Mouse (Mus musculus): ENCODE data around the gene Top3b.
"Not testable (repeated sequence)": the region's sequence is repeated elsewhere in the genome, so short reads cannot be mapped to it uniquely, and the experiment has no call there.

Gene Top3b

DNA sequence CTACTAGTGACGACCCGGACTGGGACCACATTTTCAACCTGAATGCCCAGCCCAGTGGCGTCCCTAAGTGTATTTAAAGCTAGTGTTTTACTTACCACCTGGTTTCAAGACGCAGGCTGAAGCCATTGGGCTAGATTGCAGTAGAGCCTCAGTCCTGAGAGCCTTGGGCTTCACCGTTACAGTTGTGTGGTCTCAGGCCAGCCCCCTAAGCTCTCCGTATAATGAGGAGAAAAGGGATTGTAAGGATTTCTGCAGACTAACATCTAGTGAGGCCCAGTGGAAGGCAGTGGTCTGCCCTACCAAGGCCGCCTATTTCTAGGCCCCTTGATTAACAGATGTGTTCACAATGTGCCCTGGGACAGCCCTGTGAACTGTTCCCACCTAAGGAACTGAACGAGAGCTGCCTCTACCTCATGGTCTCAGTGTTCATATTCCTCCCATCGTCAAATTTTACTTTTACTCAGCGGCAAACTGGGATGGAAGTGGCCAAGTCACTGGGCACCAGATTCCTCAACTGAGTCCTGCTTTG is 26.6 kb downstream of the Top3b start:
- DNase-seq (ENCODE audit: low read depth, low spot score), result no peak

DNA sequence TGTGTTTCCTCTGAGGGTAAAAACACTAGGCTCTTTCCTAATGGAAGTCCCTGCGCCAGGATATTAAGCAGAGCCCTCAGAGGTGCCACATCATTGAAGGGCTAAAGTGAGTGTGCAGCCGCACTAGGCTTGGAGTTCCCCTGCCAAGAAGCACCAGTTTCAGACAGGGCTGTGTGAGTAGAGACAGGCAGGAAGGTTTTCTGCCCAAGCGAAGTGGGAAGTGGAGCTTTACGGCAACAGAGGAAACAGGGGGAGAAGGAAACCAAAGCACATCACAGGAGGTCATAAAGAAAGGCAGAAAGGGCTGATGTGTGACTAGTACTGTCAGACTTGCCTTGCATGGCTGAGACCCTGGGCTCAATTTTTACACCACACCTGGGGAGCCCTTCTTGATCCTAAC is 31.8 kb downstream of the Top3b start:
- no peak for DNase-seq (ENCODE audit: low read depth, low spot score)

DNA sequence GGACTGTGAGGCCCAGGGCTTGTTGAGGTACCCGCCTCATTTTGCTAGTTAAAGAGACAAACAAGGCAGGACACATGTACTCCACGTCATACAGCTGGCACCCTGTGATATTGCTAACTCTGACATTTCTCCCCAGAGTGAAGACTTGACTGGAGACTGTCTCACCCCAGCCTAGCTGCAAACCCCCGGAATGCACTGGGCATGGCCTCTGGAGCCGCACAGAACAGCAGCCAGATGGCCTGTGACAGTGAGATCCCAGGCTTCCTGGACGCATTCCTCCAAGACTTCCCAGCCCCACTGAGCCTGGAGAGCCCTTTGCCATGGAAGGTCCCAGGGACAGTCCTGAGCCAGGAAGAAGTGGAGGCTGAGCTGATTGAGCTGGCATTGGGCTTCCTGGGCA is 32.7 kb downstream of the Top3b start:
- DNase-seq (ENCODE audit: low read depth, low spot score), result no peak

DNA sequence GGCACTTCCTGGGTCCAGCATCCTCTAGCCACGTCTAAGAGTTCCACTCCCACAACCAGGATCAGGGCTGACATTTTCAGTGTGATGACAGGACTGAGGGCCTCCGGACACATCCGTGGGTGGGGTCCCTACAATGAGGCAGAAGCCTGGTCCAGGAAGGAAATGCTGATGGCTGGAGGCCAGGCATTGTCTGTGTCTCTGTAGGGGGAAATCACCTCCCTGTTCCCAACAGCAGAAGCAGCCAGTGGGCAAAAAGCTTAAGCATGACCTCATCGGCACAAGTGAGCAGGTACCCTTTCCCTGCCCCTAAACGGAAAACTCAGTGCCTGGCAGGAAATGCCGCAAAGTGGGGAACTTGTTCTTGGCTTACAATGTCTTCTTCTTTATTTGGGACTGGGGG is 37.3 kb downstream of the Top3b start:
- DNase-seq (ENCODE audit: low read depth, low spot score), result no peak

DNA sequence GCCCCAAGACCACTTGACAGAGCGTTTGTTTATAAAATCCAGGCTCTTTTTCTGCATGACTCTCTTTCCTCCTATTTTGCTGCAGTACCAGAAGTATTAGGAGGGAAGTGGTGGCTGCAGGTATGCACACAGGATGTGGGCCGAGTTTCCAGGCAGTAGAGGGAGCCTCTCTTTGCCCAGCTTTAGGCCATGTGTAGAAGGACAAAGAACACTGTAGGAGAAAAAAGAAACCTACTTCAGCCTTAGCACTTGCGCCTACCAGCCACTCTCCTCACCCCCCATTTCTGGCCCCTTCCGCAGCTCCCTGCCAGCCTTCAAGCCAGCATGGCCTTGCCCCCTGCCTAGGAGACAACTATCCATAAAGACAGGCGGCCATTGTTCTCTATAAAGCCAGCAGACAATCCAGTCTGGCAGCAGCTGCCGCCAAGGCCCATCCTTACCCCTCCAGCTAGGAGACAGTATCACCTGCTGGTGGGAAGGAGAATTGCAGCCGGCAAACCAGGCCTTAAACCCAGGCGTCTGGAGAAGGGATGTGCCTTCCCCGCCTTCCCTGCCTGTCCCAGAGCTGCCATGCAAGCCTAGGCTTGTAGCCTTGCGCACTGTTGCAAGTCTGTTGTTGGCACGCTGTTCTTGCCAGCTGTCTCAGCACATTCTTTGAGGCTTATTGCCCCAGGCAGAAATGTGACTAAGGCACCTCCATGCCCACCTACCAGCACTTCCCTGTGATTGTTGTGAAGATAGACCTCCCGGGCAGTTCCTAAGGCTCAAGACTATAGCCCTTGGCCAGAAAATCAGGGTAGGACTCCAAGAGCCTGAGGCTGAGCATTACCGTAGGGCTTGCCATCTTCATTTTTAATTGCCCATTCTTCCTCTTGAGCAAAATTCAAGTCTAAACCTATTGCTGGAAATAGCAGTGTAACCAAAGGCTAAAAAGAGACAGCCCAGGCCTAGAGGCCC is 41.4 kb downstream of the Top3b start:
- DNase-seq (ENCODE audit: low read depth, low spot score), result peak; percentile 66

DNA sequence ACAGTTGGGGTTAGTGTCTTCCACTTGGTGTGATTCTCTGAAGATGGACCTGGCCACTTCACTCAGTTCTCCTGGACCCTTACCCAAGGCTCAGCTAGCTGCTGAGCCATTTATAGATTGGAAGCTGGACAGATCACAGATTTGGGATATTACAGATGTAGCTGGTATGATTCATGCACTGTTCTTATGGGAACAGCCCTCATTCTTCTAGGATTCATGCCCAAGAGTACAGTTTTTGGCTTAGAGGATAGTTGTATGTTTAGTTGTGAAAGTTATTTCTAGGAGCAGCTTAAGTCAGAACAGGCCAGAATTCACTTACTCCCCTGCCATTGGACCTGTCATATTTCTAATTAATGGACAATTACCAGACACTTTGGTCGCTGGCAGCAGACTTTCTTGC is 42.9 kb downstream of the Top3b start:
- DNase-seq (ENCODE audit: low read depth, low spot score), result no peak

DNA sequence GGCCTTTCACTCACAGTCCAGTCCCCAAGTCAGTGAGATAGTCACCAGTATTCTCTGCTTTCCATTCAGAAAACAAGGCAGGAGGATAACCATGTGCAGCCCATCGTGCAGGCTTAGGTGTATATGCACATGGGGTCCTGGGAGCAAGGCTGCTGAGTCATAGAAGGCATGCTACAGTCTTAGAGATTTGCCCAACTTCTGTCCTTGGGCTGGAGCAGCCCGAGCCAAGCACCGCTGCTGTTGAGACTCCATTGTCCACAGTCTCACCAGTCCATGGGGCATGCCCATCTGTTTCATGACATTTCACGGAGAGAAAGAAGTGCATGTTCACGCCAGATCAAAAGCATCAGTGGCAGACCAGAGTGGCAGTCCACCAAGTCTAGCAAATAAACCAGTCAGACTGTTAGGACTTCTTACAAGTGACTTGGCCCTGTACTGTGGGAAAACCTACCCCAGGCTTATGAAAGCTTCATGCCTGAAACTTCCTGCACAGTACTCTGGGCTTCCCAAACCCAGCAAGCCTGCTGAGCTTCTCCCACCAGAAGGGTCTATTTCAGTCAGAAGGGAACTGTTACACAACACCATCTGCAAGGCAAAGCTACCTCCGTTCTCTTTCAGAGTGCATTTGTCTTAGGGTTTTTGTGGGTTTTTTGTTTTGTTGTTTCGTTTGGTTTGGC is 48.0 kb downstream of the Top3b start:
- DNase-seq (ENCODE audit: low read depth, low spot score), result no peak

DNA sequence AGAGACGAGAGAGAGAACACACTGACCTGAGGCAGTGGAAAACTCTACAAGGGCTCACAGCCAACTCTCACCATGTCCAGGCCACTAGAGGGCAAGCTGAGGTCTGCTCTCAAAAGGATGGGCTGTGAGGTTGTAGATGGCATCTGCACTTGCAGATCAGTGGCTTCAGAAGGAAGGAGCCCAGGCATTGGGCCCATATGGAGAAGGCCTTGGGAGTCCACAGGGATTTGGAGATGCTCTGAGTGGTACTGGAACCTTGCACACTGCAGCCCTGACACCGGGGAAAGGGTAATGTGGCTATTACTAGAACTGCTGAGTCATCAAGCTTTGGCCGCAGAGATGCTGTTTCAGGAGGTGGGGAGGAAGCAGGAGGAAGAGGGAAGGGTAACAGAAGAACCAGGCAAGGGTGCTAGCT is 50.5 kb downstream of the Top3b start:
- DNase-seq (ENCODE audit: low read depth, low spot score), result no peak

DNA sequence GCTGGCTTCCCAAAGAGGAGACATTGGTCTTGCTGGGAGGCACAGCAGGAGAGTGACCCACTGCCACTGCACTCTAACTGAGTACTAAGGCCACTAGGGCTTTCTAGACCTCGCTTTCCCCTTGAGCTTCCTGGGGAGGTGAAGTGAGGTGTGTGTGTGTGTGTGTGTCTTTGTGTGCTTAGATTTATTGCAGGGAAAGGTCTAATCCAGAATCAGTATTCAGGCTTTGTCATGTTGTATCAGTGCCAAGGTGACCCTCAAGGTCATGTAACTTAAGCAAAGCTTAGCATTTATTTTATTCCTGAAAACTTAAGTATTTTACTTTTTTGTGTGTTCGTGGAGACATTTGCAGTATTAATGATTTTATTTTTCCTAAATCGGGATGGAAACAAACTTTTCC is 53.9 kb downstream of the Top3b start:
- no peak for DNase-seq (ENCODE audit: low read depth, low spot score)

DNA sequence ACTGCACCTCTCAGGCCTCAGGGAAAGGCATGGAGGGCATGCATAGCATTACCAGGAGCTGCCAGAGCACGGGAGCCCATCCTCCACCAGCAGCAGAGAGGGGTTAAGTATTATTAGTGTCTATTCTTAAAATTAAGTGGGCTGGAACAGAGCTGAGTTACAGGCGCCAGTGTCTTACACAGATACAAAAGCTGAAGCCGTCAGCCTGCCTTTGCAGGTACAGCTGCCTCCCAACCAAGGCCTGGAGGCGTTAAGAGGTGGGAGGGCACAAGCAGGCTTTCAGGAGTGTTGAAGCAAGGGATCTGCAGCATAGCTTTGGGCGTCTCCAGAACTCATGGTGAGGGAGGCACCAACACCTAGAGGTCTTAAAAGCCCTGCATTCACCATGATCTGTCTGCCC is 56.0 kb downstream of the Top3b start:
- no peak for DNase-seq (ENCODE audit: low read depth, low spot score)

DNA sequence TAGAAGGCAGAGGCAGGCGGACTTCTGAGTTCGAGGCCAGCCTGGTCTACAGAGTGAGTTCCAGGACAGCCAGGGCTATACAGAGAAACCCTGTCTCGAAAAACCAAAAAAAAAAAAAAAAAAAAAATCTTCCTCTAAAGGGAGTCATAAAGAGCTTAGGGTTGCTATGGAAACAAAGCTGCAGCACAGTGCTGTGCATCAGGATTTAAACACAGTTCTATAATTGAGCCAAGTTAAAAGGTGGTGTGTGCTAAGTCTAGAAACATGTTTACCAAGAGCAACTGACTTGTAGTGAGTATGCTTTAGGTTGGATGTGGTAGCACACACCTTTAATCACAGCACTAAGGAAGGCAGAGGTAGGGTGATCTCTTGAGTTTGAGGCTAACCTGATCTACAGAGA is 58.4 kb downstream of the Top3b start:
- DNase-seq (ENCODE audit: low read depth, low spot score), result not testable (repeated sequence)

DNA sequence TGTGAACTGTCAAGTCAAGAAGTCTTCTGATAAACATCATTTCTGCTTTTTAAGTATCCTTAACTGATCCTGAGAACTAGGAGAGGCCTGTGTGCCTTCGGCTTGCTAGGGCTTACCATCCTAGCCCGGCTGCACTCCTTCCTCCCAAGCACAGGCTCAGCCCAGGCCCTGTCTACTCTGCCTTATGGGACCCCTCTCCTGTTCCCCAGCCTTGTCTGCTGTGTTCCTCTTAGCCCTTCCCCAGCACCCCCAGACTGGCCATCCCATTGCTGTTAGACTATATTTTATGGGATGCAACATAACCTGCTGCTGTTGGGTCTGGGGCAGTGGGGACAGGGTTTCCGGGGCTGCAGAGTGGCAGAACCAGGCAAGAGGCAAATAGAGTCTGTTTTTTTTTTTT is 59.8 kb downstream of the Top3b start:
- DNase-seq (ENCODE audit: low read depth, low spot score), result no peak

DNA sequence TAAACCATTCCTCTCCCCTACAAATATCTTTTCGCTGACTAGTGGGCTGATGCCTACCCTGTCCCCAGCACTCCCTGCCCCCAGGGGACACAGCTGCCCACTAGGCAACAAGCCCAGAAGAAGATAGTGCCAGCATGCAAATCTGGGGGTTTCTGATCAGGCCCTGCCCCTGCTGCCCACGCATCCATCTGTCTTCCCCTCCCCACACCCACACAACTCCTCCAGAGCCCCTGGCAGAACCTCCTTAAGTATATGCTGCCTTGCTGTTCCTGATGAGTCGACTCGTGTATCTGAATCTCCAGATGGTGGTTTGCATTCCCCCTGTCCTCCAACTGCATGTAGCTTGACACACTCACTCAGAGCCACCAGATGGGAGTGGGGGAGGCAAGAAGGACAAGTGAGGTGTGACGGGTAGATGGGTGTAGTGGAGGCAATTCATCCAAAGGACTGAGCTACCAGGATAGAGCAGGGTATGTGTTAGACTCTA is 60.3 kb downstream of the Top3b start:
- no peak for DNase-seq (ENCODE audit: low read depth, low spot score)

DNA sequence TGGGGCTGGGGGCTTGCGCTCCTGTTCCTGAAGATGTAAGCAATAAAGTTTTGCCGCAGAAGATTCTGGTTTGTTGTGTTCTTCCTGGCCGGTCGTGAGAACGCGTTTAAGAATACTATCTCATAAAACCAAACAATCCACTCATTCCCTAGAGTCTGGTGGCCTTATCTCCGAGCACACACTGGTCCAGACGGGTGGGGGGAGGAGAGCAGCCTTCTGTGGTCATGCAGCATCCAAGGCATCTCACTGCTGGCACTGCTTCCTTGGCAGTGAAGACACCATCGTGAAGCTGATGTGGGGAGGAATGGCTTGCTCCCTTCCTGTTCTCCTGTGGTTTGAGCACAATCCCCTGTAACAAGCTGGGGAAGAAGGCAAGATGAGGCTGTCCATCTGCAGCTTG is 69.0 kb downstream of the Top3b start:
- no peak for DNase-seq (ENCODE audit: low read depth, low spot score)

DNA sequence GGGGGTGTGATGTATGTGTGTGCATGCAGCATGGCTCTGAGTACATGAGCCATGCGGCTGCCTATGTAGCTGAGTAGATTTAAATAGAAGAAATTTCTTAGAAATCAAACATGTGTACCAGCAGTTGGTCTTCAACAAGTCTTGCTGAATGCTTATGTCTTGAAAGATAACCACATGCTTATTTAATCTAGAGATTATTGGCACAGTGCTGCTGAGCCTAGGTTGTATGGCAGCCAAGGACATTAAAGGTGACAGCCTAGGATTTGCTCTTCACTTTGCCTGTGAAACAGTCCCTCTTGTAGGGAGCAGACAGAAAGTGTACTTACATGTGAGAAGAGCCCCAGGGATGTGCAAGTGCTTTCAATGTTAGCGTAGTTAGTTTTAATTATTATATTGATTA is 70.5 kb downstream of the Top3b start:
- no peak for DNase-seq (ENCODE audit: low read depth, low spot score)

Data from embryo, embryonic 11.5 days (tissue).